Mouse (Mus musculus): ENCODE measurements around the gene Tanc2.

Tanc2 gene

DNA sequence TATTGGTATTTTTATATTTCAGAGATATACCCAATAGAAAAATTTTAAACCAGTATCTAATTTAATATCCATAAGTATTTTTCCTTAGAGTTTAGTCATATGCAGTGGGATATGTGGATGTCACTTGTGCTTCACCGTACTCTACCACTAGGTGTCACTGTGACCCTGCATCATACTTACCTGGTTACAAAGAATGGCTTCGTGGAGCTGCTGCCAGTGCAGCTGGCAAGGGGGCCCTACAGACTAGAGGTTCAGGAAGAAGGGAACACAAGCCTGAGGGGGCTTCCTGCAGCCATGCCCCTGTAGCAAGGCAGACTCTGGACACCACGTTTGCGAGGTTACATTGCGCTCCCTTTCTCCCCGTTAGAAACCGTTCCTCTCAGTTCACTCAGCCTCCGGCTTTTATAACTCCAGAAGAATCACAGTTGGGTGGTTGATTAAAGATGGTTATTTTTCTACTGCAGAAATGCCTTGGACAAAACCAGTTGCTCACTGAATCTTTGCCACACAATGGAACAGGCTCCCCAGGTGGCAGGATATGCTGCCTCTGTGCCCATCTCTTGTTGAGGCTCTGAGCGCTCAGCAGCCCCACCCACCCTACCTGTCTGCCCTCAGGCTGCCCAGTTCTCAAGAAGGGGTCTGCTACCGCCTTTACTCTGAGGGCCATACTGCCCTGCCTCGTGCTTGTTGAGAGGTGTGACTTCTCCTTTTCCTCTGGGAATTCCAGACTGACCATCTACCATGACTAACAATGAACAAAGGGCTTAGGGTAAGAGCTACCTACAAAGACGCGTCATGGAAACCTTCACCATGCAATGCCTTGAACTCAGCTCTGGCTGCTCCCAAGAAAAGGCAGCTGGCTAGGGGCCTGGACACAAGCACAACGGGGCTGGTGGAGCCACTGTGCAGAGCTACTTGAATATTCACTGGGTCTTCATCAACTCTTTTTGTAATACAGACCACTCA lies 337.6 kb downstream of the Tanc2 start:
- peak; percentile 89 for DNase-seq (ENCODE audit: low spot score)

DNA sequence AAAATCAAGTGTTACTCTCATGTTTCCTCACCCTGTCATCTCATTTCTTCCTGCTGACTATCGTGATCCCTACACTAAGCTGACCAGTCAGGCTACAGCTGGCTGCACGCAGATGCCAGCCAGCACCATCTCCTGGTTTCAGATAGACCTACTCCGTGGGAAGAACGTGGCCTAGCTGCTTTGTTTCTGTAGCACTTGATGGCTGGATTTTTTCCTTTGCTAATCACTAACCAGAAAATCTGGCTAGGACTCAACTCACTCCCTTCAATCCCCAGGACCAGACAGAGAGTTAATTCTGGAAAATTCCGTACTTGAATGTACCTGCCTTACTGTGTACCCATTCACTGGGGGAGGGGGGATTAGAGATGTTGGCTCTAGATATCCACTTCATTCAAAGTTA lies 338.4 kb downstream of the Tanc2 start:
- DNase-seq (ENCODE audit: low spot score): no peak

- DNase-seq (ENCODE audit: low spot score): no peak
Measured at GRCm38 (mm10) chr11:105931380-105931779, 341.6 kb downstream of the Tanc2 start.

DNA sequence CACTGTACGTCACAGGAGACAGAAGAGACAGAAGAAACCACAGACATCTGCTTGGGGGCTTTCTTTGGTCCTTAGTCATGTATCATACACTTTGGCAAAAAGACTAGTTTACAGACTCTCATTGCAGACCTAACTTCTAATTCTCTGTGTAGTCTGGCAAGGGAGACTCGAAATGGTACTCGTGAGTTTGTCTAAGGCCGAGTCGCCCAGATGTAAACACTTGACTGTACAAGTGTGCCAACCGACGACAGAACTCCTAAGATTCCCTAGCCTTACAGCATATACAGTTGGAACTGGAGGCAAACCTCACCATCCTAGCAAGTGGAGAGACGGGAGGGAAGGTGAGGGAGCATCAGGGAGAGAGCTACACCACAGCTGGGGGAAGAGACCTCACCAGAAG lies 344.0 kb downstream of the Tanc2 start:
- DNase-seq (ENCODE audit: low spot score): no peak

- DNase-seq (ENCODE audit: low spot score): no peak
Measured at GRCm38 (mm10) chr11:105934303-105934711, 344.5 kb downstream of the Tanc2 start.

DNA sequence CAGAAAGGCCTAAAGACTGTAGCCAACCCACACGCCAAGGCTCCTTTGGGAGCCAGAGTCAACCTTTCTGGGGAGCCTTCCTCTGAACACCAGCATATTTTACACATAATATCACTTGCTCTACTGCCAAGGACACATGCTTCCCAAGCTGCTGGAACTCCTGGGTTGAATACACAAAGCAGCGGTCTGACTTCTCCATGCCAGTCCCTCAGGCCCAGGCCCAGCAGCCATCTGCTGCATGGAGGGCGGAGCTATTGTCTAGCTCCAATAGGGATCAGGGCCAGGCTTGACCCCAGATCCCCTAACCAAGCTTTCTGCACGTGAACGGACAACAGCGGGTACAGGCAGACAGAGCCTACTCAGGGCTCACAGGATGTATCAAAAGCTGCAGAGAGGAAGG lies 345.0 kb downstream of the Tanc2 start:
- peak; percentile 55 for DNase-seq (ENCODE audit: low spot score)

GRCm38 (mm10) chr11:105935496-105935895 lies 345.7 kb downstream of the Tanc2 start:
- DNase-seq (ENCODE audit: low spot score): no peak

DNA sequence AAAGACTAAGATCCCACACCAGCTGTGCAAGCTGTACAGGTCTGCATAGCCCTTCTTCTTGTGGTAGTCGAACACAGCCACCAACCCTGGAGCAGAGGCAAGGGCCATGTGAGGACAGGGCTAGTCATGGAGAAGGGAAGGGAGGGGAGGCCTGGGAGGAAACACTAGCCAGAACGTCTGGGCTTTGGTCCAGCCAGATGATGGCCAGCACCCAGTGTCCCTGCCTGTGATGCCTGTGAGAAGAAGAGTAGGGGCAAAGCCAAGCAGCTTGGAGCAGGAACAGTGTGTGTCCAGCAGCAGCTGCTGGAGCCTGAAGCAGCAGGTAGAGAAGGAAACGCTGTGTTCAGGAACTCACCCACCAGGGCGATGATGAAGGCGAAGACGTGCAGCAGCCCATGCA lies 346.4 kb downstream of the Tanc2 start:
- no peak for DNase-seq (ENCODE audit: low spot score)

GRCm38 (mm10) chr11:105936974-105937373 lies 347.2 kb downstream of the Tanc2 start:
- DNase-seq (ENCODE audit: low spot score): no peak

DNA sequence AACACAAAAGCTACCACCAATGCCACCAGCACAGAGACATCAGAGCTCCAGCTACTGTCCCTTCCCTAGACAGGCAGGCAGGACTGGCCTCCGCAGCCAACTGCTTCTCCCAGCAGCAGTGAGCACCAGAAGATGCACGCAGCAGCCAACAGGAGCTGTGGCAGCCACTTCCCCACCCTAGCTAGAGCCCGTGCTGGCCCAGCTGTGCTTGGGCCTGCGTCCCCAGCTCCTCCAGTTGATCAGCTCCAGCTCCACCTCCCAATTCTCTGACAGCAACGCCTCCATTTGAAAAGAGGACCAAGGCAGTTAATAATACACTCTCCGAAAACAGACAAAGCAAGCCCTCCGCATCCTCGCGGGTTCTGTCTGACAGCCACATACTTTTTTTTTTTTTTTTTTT lies 349.0 kb downstream of the Tanc2 start:
- no peak for DNase-seq (ENCODE audit: low spot score)

GRCm38 (mm10) chr11:105941973-105942372 lies 352.2 kb downstream of the Tanc2 start:
- DNase-seq (ENCODE audit: low spot score): no peak

GRCm38 (mm10) chr11:105943133-105944102 lies 353.6 kb downstream of the Tanc2 start:
- peak; percentile 34 for DNase-seq (ENCODE audit: low spot score)

DNA sequence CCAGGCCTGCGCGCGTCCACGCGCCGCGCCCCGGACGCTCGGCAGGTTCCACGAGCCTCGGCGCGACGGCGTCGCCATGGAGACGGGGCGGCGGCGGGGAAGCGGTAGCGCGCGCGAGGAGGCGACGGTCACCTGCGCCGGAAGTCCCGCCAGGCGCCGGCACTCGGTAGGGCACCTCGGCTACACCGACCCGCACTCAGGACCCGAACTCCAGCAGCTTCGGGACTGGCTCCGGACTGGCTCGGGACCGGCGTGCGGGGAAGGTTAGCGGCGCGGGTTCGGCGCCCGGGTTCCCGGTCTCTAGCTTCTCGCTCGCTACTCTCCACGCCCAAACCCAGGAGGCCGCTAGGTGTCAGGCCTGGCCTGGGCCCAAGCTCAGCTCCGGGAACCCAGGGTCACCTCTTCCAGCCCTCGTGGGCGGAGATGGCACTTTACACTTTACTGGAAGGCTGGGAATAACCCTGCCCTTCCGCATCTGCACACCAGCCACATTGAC lies 354.4 kb downstream of the Tanc2 start:
- peak; percentile 76 for DNase-seq (ENCODE audit: low spot score)

GRCm38 (mm10) chr11:105944770-105945672 lies 355.2 kb downstream of the Tanc2 start:
- DNase-seq (ENCODE audit: low spot score): no peak

DNA sequence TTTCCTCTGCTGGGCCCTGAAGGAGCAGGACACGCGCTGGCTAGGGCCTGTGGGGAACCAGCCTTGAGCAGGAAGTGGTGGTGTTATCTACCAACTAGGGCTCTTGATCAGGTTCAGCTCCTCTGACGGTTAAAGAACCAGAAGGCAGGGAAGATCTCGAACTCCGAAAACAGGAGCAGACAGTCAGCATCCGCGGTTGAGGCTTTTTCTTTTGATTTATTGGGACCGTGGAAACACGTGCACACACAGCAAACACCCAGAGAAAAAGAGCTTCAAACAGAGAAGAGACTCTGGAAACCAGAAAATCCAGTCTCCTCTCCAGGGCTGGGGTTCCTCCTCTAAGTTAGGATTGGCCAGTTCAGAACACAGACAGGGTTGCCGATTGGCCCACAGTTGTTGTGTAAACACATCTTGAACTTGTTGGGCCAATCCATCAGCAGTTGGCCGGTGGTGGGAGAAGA lies 356.9 kb downstream of the Tanc2 start:
- DNase-seq (ENCODE audit: low spot score): no peak

- no peak for DNase-seq (ENCODE audit: low spot score)
Measured at GRCm38 (mm10) chr11:105948255-105948654, 358.5 kb downstream of the Tanc2 start.

DNA sequence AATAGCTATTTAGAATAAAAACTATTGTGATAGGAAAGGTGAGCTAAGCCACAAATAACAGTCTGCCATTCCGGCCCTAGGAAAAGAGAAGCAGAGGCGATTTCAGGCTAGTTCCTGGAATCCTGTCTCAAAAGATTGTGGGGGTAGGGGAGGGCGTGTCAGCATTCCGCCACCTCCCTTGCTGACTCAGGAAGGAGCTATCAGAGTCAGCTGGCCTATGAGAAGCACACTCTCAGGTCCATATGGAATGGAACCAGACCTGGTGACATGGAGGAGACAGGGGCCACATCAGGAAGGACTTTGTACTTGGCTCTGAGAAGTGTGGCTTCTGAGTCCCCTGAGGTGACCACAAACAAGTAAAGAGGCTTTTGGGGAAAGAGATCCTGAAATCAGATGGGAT lies 360.7 kb downstream of the Tanc2 start:
- no peak for DNase-seq (ENCODE audit: low spot score)

DNA sequence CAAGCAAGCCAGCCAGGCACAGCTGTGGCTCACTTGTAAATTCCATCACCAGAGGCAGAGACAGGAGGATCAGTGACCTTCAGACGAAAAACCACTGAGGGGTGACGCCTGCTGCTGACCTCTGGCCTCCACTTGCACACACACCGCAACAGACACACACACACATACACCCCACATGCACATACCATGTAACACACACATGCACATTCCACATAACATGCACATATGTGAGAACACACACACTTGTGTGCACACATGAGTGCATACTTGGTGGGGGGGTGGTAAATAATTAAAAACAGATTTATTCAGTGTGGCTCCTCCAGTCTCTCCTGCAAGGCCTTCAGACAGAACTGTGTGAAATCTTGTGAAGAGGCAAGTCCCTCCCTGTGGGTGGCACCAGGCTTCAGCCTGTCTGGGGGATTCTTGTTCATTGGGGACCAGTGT lies 361.8 kb downstream of the Tanc2 start:
- DNase-seq (ENCODE audit: low spot score): no peak

GRCm38 (mm10) chr11:105952111-105952510 lies 362.3 kb downstream of the Tanc2 start:
- DNase-seq (ENCODE audit: low spot score): no peak

DNA sequence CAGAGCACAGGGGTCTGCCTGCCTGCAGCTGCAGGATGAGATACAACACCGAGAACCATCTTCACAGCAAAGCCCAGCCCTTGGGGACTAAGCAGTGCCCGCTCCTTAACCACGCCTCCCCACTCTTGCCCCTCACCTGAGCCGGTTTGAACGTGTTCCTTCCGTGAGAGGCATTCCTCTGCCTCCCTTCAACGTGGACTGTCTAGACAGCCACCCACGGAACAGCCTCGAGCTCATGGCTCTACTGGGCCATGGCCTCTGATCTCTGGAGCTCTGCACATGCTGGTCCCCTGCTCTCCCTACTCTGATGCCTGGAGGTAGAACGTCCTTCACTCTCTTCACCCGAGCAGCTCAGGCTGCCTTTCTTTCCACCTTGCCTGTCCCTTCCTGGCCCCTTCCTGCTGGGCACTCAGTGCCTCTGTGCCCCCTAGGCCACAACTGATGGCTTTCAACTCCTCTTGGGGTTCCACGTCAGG lies 363.2 kb downstream of the Tanc2 start, which contains the start of gene Cyb561:
Gene Cyb561, minus strand, starts transcription at position 426 of the 476 bp plus-strand sequence.
- no peak for DNase-seq (ENCODE audit: low spot score)

DNA sequence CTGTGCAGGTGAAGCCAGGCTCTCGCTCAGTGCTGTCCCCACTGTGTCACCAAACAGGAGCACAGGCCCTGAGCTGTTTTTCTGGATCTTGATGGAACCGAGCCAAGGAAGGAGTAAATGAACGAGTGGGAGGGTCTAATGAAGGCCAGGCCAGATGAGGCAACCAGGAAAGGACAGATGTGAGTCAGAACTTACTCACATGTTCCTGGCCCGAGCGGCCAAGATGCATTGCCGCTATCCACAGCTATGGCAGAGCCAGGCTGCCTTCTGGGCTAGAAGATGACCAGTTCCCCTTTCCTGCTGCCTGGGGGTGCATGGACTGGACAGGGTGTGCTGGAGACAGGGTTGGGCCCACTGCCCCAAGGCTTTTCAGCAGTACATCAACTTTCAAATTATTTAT lies 363.6 kb downstream of the Tanc2 start:
- DNase-seq (ENCODE audit: low spot score): no peak

Data from retina, embryonic 14.5 days (tissue).